Mouse (Mus musculus) hindbrain, embryonic 13.5 days (tissue): ENCODE data around the gene Slc39a7. TPM values are rescaled to one million over a fixed set of nuclear protein-coding genes. Genes with fewer than 3 reads are reported as not detected.
"Not testable (repeated sequence)": the region's sequence is repeated elsewhere in the genome, so short reads cannot be mapped to it uniquely, and the experiment has no call there.

Source experiments
- ATAC-seq: fragments of 200-750 bp; cut with Nextera tagmentation; 2 replicates; pipeline ENCODE4 v1.8.0; 2017; ENCODE audit warnings: moderate TSS enrichment; ENCODE audit not compliant: low FRiP score
- H3K27ac ChIP-seq: fragments of 300-500 bp; sonication (generic); 2 replicates; pipeline ENCODE4 v1.5.1; 2015; ENCODE audit warnings: inconsistent platforms, mild to moderate bottlenecking, moderate library complexity
- H3K27me3 ChIP-seq: fragments of 300-500 bp; sonication (generic); 2 replicates; pipeline ENCODE4 v1.6.1; 2015; ENCODE audit warnings: mild to moderate bottlenecking, inconsistent platforms
- H3K36me3 ChIP-seq: fragments of 300-500 bp; sonication (generic); 2 replicates; pipeline ENCODE4 v1.6.1; 2015; ENCODE audit warnings: mild to moderate bottlenecking, inconsistent platforms
- H3K4me1 ChIP-seq: fragments of 300-500 bp; sonication (generic); replicated peaks from 2 replicates; pipeline ENCODE4 v1.6.1; 2015; ENCODE audit warnings: inconsistent platforms
- H3K4me2 ChIP-seq: fragments of 300-500 bp; sonication (generic); 2 replicates; pipeline ENCODE4 v1.6.1; 2015; ENCODE audit warnings: inconsistent platforms, mild to moderate bottlenecking, moderate library complexity
- H3K4me3 ChIP-seq: fragments of 300-500 bp; sonication (generic); 2 replicates; pipeline ENCODE4 v1.5.1; 2015; ENCODE audit warnings: mild to moderate bottlenecking, inconsistent platforms
- H3K9ac ChIP-seq: fragments of 300-500 bp; sonication (generic); 2 replicates; pipeline ENCODE4 v1.6.1; 2015; ENCODE audit warnings: mild to moderate bottlenecking, inconsistent platforms
- H3K9me3 ChIP-seq: fragments of 300-500 bp; sonication (generic); 2 replicates; pipeline ENCODE4 v1.6.1; 2016; ENCODE audit warnings: inconsistent platforms
- WGBS: fragments of 180-500 bp; shearing (Covaris S2); methylation state at CpG from one replicate; pipeline ENCODE4 v1.1.7; 2015; 5-methylcytosine and 5-hydroxymethylcytosine counted together
- microRNA counts: library from miRNA; unstranded; fragments of <30 nt; microRNA quantifications from one replicate; lab custom pipeline; 2016
- microRNA-seq: library from miRNA; unstranded; fragments of <30 nt; microRNA quantifications from one replicate; pipeline ENCODE4, GENCODE M21; 2016
- polyA plus RNA-seq: library from polyadenylated mRNA; unstranded; fragments of >200 nt; fragmentation: Nextera tagmentation; extraction: Ambion mirVana; gene quantifications from 2 replicates; pipeline ENCODE4 v1.2.1, GENCODE M21; 2015

The Slc39a7 gene
- polyA plus RNA-seq, 1 experiment from 2014 or later: 164 TPM

DNA sequence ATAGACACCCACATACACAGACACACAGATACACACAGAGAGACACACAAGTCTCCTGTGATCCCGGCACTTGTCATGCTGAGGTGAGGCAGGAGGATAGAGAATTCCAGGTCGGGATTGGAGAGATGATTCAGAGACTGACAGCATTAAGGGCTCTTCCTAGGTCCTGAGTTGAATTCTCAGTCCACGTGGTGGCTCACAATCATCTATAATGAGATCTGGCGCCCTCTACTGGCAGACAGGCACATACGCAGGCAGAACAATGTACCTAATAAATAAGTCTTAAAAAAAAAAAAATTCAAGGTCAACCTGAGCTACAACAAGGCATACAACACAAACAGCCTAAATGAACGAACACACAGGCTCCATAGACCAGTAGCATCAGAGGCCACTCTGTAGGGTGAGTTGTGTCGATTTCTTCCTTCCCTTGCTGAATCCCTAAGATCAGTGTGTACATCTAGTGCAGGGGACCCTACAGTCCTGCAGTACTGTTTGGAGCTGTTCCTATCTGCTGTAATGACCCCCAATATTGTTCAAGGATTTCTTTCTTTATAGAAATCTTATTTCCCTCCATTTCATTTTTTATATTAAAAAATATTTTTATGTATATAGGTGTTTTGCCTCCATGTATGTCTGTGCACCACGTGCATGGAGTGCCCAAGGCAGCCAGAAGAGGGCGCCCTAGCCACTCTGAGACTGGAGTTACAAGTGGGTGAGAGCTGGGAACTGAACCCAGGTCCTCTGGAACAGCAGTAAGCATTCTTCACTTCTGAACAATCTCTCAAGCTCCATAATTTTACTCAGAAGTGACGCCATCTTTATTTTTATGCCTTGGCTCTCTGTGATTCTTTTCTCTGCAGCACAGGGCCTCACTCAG is 39.5 kb downstream of the Slc39a7 start:
- Histone ChIP-seq H3K4me3 (no peak overlapping the region), H3K4me1 (no peaks in the 10 kb centered on the region), H3K4me2 (no peak overlapping the region), H3K27me3 (peaks cover 10% of the 10 kb centered on the region; the same call in 1 of the 2 replicates), H3K36me3 (no peaks in the 10 kb centered on the region), H3K27ac (0 out of 2 replicates have a peak overlapping the region, but pooled peaks have one; percentile 8), H3K9me3 (no peaks in the 10 kb centered on the region), H3K9ac (no peak overlapping the region)
- ATAC-seq: no peak
- 30% methylated on average over 10 of the region's 10 CpGs for WGBS

DNA sequence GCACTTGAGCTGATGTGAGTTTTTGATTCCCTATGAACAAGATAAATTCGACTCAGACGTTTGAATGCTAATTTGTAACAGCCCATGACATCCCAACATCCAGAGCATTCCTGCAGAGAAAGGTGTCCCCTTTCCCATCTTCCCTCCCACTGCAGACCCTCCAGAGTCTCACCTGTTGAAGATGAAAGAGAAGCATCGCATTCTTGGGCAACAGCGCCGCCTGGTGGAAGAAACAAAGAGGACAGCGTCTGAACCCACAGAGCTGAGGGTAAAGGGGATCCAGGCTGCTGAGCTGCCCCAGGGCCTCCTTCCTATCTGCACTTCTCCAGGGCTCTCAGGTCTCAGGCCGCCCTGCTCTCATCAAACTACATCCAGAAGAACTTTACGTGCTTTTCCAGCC is 49.3 kb downstream of the Slc39a7 start:
- Histone ChIP-seq H3K4me3 (peak overlapping the region; percentile 52), H3K27ac (peak overlapping the region; percentile 93), H3K4me2 (peak overlapping the region; percentile 58), H3K4me1 (peaks cover 28% of the 10 kb centered on the region), H3K9ac (0 out of 2 replicates have a peak overlapping the region, but pooled peaks have one; percentile 71), H3K27me3 (peaks cover 35% of the 10 kb centered on the region)
- ATAC-seq, H3K36me3 ChIP-seq, H3K9me3 ChIP-seq: not testable (repeated sequence)
- WGBS: 7% methylated on average over 8 of the region's 8 CpGs

GRCm38 (mm10) chr17:33981192-33981909 is 50.1 kb downstream of the Slc39a7 start:
- not testable (repeated sequence) for H3K36me3 ChIP-seq
- ATAC-seq: peak; percentile 96

DNA sequence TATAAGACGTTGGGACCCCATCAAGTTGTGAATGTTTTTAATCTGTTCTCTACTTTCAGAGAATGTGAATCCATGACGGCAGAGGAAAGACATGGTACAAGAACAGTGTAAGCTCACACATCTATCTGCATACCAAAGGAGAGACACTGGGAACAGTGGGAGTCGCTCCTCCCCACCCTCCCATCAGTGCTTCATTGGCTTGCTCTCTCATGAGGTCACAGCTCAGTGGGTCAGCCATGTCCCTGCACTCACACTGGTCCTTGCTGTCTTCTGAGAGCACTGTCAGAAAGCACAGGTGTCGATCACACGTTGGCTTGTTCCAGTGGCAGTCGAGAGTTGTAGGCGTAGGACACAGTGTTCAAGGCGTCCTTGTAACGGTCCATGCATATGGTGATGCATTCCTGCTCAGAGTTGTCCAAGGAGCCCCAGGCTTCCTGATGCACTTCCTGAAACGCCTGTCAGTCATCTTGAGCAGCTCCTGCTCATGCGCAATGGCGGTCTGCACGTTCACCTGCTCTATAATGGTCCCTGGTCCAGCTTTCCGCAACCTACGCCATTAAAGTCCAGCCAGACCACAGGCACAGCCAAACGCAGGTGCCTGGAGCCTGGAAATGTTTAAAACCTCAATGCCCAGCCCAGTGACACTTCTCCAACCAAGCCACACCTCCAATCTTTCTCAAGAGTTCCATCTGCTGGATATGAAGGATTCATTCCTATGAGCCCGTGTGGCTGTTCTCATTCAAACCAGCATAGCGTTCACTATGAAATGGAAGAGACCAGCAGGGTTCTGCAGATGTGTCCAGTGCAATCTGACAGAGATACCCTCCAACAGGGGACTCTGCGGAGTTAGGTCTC is 51.1 kb downstream of the Slc39a7 start:
- H3K4me3 ChIP-seq: no peak overlapping the region
- H3K9me3 ChIP-seq: no peaks in the 10 kb centered on the region
- 77% methylated on average over 19 of the region's 19 CpGs for WGBS
- ATAC-seq: peak; percentile 8; the same call in 1 of the 2 replicates
- H3K27me3 ChIP-seq: peaks cover 52% of the 10 kb centered on the region
- 0 out of 2 replicates have a peak overlapping the region, but pooled peaks have one; percentile 43 for H3K9ac ChIP-seq
- H3K4me1 ChIP-seq: peaks cover 28% of the 10 kb centered on the region
- H3K36me3 ChIP-seq: no peaks in the 10 kb centered on the region
- peak overlapping the region; percentile 69 for H3K27ac ChIP-seq
- peak overlapping the region; percentile 58; the same call in 1 of the 2 replicates for H3K4me2 ChIP-seq

More at GRCm38 (mm10) chr17:33981192-33981909, 50.1 kb downstream of the Slc39a7 start:
- peaks cover 43% of the 10 kb centered on the region for H3K27me3 ChIP-seq
- whole genome bisulfite sequencing: 1% methylated on average over 27 of the region's 27 CpGs
- H3K4me2 ChIP-seq: peak overlapping the region; percentile 58
- peak overlapping the region; percentile 71 for H3K9ac ChIP-seq
- H3K9me3 ChIP-seq: not testable (repeated sequence)
- H3K4me3 ChIP-seq: peak overlapping the region; percentile 52
- peaks cover 28% of the 10 kb centered on the region for H3K4me1 ChIP-seq
- H3K27ac ChIP-seq: peak overlapping the region; percentile 93

DNA sequence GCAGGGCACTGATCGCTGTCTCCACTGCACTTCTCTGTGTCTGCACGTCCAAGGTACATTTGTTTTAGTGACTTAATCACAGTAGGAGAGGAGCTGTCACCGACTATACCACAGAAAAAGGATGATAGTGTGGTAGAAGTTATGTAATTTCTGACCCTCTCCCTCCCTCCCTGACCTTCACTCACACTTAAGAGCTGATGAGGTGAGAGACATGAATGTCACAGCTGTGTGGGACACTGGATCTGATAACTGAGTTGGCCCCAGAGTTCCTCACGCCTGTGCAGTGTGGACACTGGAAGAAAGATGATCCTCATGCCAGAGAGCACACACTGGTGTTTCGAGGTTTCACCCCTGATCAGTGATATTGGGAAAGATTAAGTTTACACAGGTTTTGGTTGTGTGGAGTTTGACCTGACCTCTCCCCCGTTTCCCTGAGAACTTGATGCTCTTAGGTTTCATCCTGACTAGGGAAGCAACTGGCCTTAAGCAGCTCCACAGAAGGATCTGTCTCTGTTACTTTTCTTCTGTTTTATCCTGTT is 51.9 kb downstream of the Slc39a7 start:
- Histone ChIP-seq H3K27ac (no peak overlapping the region), H3K9ac (no peak overlapping the region), H3K4me3 (no peak overlapping the region), H3K9me3 (no peaks in the 10 kb centered on the region), H3K36me3 (no peaks in the 10 kb centered on the region), H3K4me2 (no peak overlapping the region), H3K27me3 (peaks cover 60% of the 10 kb centered on the region), H3K4me1 (peaks cover 28% of the 10 kb centered on the region)
- 80% methylated on average over 6 of the region's 6 CpGs for WGBS
- no peak for ATAC-seq

- Histone ChIP-seq H3K4me2 (peak overlapping the region; percentile 61), H3K4me3 (peak overlapping the region; percentile 38), H3K27me3 (peaks cover 68% of the 10 kb centered on the region), H3K36me3 (no peaks in the 10 kb centered on the region), H3K27ac (no peak overlapping the region), H3K9ac (peak overlapping the region; percentile 67), H3K4me1 (peaks cover 28% of the 10 kb centered on the region), H3K9me3 (no peaks in the 10 kb centered on the region)
- WGBS: under 1% methylated on average over 17 of the region's 17 CpGs
- no peak for ATAC-seq
Observed at GRCm38 (mm10) chr17:33978631-33979031, 52.9 kb downstream of the Slc39a7 start.

MicroRNAs within 50 kb of the gene (microRNA counts, 519-probe panel; counts per million panel counts)
- 4,547 counts per million, percentile 75 among the panel's probes with 10 or more counts for microRNA mmu-miR-219 (lab: Ali Mortazavi, UCI)

Small RNA genes within 50 kb of the gene (microRNA-seq; reads per million reads assigned to microRNA genes)
- gene Mir219a-1 (not detected), gene Mir219c (not detected)

Other genes with a start within 250 kb of the Slc39a7 start
- 23.5 and 24.7 TPM in 2 replicates for gene Angptl4, start 249.9 kb downstream of the Slc39a7 start, polyA plus RNA-seq
- 37.4 and 40.5 TPM in 2 replicates for gene Kank3, start 221.2 kb downstream of the Slc39a7 start, polyA plus RNA-seq
- 683 and 734 TPM in 2 replicates for gene Rps28, start 207.1 kb downstream of the Slc39a7 start, polyA plus RNA-seq
- gene Ndufa7, start 207.1 kb downstream of the Slc39a7 start, polyA plus RNA-seq: 497 and 540 TPM in 2 replicates
- gene Cd320, start 188.6 kb downstream of the Slc39a7 start, polyA plus RNA-seq: 59.0 and 60.3 TPM in 2 replicates
- gene Gm7029, start 157.8 kb downstream of the Slc39a7 start, polyA plus RNA-seq: not detected in 2 replicates
- 1.8 and 2.1 TPM in 2 replicates for gene Kifc1, start 141.0 kb downstream of the Slc39a7 start, polyA plus RNA-seq
- gene Platr17, start 126.5 kb downstream of the Slc39a7 start, polyA plus RNA-seq: 0.41 and 0.49 TPM in 2 replicates
- gene Daxx, start 122.3 kb downstream of the Slc39a7 start, polyA plus RNA-seq: 48.1 and 54.6 TPM in 2 replicates
- gene Tapbp, start 115.8 kb downstream of the Slc39a7 start, polyA plus RNA-seq: 26.8 and 29.2 TPM in 2 replicates
- 16.8 and 18.7 TPM in 2 replicates for gene Zbtb22, start 115.8 kb downstream of the Slc39a7 start, polyA plus RNA-seq
- gene Rgl2, start 102.1 kb downstream of the Slc39a7 start, polyA plus RNA-seq: 56.7 and 56.9 TPM in 2 replicates
- 186 and 199 TPM in 2 replicates for gene Pfdn6, start 91.3 kb downstream of the Slc39a7 start, polyA plus RNA-seq
- 24.3 and 25.2 TPM in 2 replicates for gene Wdr46, start 91.0 kb downstream of the Slc39a7 start, polyA plus RNA-seq
- 12.2 TPM in 2 replicates for gene B3galt4, start 80.2 kb downstream of the Slc39a7 start, polyA plus RNA-seq
- 69.6 and 69.9 TPM in 2 replicates for gene Vps52, start 75.9 kb downstream of the Slc39a7 start, polyA plus RNA-seq
- 928 and 950 TPM in 2 replicates for gene Rps18, start 75.7 kb downstream of the Slc39a7 start, polyA plus RNA-seq
- gene H2-K1, start 31.3 kb downstream of the Slc39a7 start, polyA plus RNA-seq: 12.2 and 13.0 TPM in 2 replicates
- gene Ring1, start 7.0 kb downstream of the Slc39a7 start, polyA plus RNA-seq: 19.2 and 21.5 TPM in 2 replicates
- gene H2-Ke6, start 3.6 kb downstream of the Slc39a7 start, polyA plus RNA-seq: 62.9 and 65.0 TPM in 2 replicates
- 56.8 and 59.2 TPM in 2 replicates for gene Rxrb, start 130 bp upstream of the Slc39a7 start, polyA plus RNA-seq
- gene Col11a2, start 7.8 kb upstream of the Slc39a7 start, polyA plus RNA-seq: 3.2 and 3.8 TPM in 2 replicates
- gene H2-Oa, start 60.7 kb upstream of the Slc39a7 start, polyA plus RNA-seq: 0.18 TPM in 1 of 2 replicates, not detected in the other
- gene H2-DMa, start 87.9 kb upstream of the Slc39a7 start, polyA plus RNA-seq: 14.4 and 16.9 TPM in 2 replicates
- gene Brd2, start 91.0 kb upstream of the Slc39a7 start, polyA plus RNA-seq: 127 and 129 TPM in 2 replicates
- gene H2-DMb2, start 111.6 kb upstream of the Slc39a7 start, polyA plus RNA-seq: 0.27 TPM in 2 replicates
- gene H2-DMb1, start 121.4 kb upstream of the Slc39a7 start, polyA plus RNA-seq: 0.60 and 0.84 TPM in 2 replicates
- gene Tap1, start 155.9 kb upstream of the Slc39a7 start, polyA plus RNA-seq: 1.1 and 1.3 TPM in 2 replicates
- gene Psmb9, start 156.1 kb upstream of the Slc39a7 start, polyA plus RNA-seq: 0.89 and 1.5 TPM in 2 replicates
- gene Psmb8, start 166.0 kb upstream of the Slc39a7 start, polyA plus RNA-seq: 2.7 and 3.7 TPM in 2 replicates
- gene Tap2, start 171.8 kb upstream of the Slc39a7 start, polyA plus RNA-seq: 2.1 and 2.2 TPM in 2 replicates
- gene H2-Ob, start 207.2 kb upstream of the Slc39a7 start, polyA plus RNA-seq: 0.06 TPM in 1 of 2 replicates, not detected in the other
- 1.2 and 1.9 TPM in 2 replicates for gene H2-Ab1, start 226.0 kb upstream of the Slc39a7 start, polyA plus RNA-seq